Mouse (Mus musculus) heart, adult 8-10 months (tissue): ENCODE measurements around the gene Ehbp1l1. TPM values are rescaled to one million over a fixed set of nuclear protein-coding genes. Genes with fewer than 3 reads are reported as not detected.
"Not testable (repeated sequence)": the region's sequence is repeated elsewhere in the genome, so short reads cannot be mapped to it uniquely, and the experiment has no call there.

ENCODE experiments used
- DNase-seq: peaks from one replicate; pipeline ENCODE4 v3.0.0; 2022; ENCODE audit warnings: low spot score
- total RNA-seq, 4 experiments: library from RNA; stranded (reverse); gene quantifications; 2 replicates each; pipeline ENCODE4 v1.2.4; 2022

Ehbp1l1 gene
- total RNA-seq, 4 experiments from 2014 or later = 145 to 158 (median 149) TPM

- no peak for DNase-seq
Observed at GRCm38 (mm10) chr19:5710068-5710467, 16.0 kb downstream of the Ehbp1l1 start.

- DNase-seq = no peak
Observed at GRCm38 (mm10) chr19:5704801-5705571, 21.1 kb downstream of the Ehbp1l1 start.

- no peak for DNase-seq
Observed at GRCm38 (mm10) chr19:5704163-5704800, 21.8 kb downstream of the Ehbp1l1 start, which contains the start of gene Kcnk7. Gene Kcnk7, plus strand, starts transcription at chr19:5704367.

GRCm38 (mm10) chr19:5695849-5696462, 30.2 kb downstream of the Ehbp1l1 start:
- DNase-seq = no peak

- no peak for DNase-seq
Observed at GRCm38 (mm10) chr19:5693801-5694200, 32.3 kb downstream of the Ehbp1l1 start.

DNA sequence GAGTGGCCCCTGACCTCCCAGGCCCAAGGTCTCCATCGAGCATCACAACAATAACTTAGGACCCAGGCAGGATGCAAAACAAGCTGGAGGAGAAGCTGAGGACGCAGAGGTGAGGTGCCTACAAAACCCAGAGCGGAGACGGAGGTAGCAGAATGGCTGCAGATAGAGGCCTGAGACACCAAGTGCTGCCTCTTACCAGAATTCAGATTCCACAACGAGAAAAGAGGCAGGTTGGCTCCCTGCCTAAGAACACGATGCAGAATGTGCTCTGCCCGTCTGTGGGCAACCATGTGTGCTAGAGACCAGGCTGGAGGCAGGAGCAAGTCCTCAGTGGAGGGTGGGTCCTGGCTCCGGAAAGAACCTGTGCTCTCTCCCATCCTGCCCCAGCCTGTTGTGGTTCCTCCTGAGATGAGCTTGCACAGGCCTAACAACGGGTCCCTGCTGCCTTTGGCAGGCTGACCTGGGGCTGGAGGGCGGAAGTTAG, 33.2 kb downstream of the Ehbp1l1 start:
- no peak for DNase-seq

DNA sequence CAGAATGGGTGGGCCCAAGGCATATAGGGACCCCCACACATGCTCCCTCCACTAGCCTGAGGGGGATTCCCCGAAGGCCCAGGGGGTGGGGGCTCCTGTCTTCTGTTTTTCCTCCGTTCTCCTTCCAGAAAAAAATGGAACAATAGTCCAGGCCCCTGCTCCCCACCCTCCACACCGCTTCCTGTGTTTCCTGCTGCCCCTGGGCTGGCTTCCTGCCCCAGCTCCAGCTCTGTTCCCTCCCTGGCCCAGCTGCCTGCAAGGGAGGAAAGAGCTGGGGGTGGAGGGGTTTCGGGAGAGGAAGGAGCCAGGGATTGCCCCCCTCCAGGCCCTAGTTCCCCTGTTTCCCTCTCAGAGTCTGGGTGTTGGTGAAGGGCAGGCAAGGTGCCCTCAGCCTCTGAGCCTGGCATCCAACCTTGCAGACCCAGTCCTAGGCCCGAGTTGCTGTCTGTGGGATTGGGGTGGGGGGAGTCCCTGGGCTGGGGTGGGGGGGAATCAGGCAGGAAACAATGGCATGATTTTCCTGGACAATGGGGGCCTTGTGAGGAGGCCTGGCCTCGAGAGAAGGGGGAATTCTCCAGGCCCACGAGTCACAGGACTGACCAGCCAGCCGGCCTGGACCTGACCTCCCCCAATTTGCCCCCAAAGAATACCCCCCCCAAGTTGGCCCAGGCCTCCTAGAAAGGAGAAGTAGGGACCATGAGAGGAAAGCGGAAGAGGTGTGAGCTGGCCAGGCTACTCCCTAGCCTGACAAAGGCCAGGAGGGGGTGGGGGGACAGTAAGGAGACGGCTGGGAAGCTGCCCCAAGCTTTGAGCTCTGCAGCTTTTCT, 33.8 kb downstream of the Ehbp1l1 start:
- peak; percentile 87 for DNase-seq

GRCm38 (mm10) chr19:5691601-5692000, 34.5 kb downstream of the Ehbp1l1 start:
- DNase-seq = no peak

DNA sequence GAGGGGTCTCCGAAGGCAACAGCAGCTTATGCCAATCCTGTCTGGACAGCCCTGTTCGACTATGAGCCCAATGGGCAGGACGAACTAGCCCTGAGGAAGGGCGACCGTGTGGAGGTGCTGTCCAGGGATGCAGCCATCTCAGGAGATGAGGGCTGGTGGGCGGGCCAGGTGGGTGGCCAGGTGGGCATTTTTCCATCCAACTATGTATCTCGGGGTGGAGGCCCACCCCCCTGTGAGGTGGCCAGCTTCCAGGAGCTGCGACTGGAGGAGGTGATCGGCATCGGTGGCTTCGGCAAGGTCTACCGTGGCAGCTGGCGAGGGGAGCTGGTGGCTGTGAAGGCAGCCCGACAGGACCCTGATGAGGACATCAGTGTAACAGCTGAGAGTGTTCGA, 35.8 kb downstream of the Ehbp1l1 start:
- DNase-seq = no peak

DNA sequence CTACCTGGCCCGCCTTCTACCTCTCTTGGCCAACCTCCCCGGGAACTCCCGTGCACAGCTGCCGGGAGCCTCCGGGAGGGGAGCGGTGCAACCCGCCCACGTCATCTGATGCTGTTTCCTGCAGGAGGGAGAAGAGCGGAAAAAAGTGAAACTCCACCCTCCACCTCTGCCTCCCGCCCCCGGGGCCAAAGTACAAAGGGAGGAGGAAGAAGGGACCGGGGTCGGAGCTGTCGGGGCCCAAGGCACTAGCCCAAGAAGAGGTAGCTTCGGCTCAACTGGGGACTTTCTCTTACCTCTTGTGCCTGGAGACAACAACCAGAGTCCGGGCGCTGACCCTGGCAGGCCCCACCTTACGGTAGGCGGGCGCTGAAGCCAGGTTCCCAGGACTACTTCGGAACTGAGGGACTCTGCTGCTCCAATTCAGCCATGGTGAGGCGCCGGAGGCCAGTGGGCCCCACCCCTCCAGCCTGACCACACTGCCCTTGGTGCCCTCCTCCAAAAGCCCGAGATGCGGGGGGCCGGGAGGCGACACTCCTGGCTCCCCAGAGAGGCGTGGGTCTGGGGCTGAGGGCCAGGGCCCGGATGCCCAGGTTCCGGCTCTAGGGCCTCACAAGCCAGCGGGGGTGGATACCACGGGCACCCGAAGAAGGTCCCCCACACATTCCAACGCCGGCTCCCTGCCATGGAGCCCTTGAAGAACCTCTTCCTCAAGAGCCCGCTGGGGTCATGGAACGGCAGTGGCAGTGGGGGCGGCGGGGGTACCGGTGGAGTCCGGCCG, 36.4 kb downstream of the Ehbp1l1 start:
- peak; percentile 93 for DNase-seq

DNA sequence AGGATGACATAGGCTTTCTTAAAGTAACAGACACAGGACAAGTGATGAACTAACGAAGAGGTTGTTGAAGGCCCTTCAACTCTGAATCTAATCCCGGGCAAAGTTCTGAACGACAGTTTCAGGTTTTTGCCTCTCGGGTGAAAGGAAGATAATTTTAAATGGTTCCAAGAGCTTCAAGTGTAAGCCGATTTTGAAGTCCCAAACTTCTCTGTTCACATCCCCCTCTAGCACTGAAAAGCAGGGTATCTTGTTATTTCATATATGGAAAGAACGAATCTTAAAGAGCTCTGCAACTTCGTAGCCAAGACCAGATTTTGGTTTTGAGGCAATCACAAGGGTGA, 37.1 kb downstream of the Ehbp1l1 start:
- DNase-seq = no peak

DNA sequence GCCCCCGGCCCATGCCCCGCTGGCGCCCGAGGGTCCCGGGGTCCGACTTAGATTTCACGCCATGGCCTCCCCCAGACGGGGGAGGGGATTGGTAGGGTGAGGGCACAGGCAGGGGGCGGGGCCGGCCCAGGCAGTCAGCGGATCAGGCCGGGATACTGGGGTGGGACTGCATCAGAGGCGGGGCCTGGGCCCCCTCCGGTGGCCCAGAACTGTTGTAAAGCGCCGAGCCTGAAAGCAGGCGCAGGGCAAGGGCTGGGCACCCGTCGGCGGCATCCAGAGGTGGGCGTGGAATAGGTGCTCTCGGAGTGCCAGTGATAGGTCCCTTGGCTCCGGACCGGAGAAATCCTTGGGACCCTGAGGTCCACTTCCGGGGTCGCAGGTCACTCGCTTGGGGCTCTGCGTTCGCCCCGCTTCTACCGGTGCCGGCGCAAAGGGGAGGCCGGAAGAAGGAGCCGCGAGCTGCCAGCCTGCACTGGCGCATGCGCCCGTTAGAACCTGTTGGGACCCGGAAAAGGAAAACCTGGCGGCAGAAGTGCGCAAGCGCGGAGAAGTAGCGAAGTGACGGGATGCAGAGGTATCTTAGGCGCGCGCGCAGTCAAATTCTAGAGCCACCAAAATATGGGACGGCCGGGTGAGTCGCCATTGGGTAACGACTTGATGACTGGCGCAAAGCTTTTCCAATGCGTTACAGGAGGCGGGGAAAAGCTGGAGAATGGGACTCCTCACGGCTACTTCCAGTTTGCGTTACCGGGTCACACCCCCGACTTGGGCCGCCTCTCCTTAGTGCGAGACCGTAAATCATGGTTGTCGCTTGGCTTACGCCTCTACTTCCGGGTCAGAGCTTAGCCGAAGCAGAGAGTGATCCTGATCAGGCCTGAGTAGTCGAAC, 37.7 kb downstream of the Ehbp1l1 start, which contains the start of the genes Map3k11 and Pcnx3:
Gene Map3k11, plus strand, starts transcription at position 543 of the 888 bp plus-strand sequence.
Gene Pcnx3, minus strand, starts transcription at position 709 of the 888 bp plus-strand sequence.
- DNase-seq = peak; percentile 98

DNA sequence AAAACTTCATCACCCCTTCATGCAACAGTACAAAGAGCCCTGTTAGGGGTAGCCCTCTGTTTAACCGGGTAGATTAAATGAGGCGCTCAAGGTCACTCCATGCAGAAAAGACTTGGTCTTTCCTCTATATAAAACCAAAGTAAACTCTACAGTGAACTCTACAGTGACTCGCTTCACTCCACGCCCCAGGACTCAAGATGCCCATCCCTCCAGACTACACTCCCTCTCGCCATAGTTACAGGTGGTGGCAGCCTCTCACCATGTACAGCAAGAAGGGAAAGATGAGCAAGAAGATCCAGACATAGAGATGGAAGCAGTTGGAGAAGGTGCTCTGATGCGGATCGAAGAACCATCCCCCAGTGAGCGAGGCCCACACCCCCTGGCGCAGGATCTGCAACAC, 38.4 kb downstream of the Ehbp1l1 start:
- no peak for DNase-seq

GRCm38 (mm10) chr19:5686954-5687353, 39.2 kb downstream of the Ehbp1l1 start:
- not testable (repeated sequence) for DNase-seq

GRCm38 (mm10) chr19:5686437-5686836, 39.7 kb downstream of the Ehbp1l1 start:
- DNase-seq = no peak

DNA sequence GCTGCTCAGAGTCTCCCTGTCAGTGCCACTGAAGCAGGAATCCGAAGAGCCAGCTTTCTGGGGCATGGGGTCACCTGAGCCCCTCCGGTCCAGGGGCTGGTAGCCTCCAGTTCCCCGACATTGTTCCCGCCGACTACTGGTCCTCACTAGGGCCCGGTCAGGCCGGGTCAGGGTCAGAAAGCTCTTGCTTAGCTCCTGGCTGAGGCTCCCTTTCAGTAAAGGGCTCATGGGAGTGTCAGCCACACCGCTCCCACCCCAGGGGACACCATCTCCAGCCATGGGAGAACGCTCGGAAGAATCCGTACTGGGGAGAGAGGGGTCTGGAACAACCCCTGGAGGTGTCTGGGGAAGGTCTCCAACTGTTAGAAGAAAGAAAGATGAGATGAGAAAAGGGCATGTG, 40.3 kb downstream of the Ehbp1l1 start:
- no peak for DNase-seq

DNA sequence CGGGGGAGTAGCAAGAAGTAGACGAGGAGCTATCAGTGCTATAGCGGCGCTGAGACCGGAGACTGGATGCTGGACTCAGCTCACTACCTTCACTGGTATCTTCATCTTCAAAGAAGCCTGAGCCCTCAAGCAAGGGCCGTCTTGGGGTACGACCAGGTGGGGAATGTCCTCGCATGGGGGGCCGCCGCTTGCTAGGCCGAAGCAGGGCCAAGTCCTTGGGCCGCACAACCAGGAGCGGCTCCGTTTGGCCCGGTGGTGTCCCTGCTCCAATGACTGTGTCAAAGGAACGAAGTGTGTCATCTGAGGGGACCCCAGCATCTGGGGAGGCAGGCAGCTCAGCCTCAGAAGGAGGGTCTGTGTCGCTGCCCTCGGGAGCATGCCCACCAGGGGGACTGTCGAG, 40.7 kb downstream of the Ehbp1l1 start:
- no peak for DNase-seq

GRCm38 (mm10) chr19:5684985-5685384, 41.1 kb downstream of the Ehbp1l1 start:
- DNase-seq = no peak

GRCm38 (mm10) chr19:5684236-5684635, 41.9 kb downstream of the Ehbp1l1 start:
- DNase-seq = no peak

- no peak for DNase-seq
Observed at GRCm38 (mm10) chr19:5680432-5680831, 45.7 kb downstream of the Ehbp1l1 start.
